Mouse (Mus musculus) retina, adult 2 months (tissue): Measurements from ENCODE around the gene Msh5.
"Not testable (repeated sequence)": the region's sequence is repeated elsewhere in the genome, so short reads cannot be mapped to it uniquely, and the experiment has no call there.

Experiments
- DNase-seq: peaks from one replicate; pipeline ENCODE4 v3.0.0-alpha.2; 2012; ENCODE audit warnings: low read depth, low spot score

Msh5 gene

GRCm38 (mm10) chr17:35048932-35049440 lies 2.4 kb upstream of the Msh5 start:
- DNase-seq = no peak

GRCm38 (mm10) chr17:35048149-35048931 lies 1.8 kb upstream of the Msh5 start:
- no peak for DNase-seq

- DNase-seq = no peak
Observed at GRCm38 (mm10) chr17:35047688-35048087, 1.1 kb upstream of the Msh5 start.

- no peak for DNase-seq
Observed at GRCm38 (mm10) chr17:35045807-35046680, 501 bp downstream of the Msh5 start.

- no peak for DNase-seq
Observed at GRCm38 (mm10) chr17:35044904-35045806, 1.4 kb downstream of the Msh5 start.

GRCm38 (mm10) chr17:35043794-35044193 lies 2.8 kb downstream of the Msh5 start:
- DNase-seq = no peak

GRCm38 (mm10) chr17:35039121-35039873 lies 7.2 kb downstream of the Msh5 start:
- DNase-seq = no peak

GRCm38 (mm10) chr17:35034896-35035295 lies 11.6 kb downstream of the Msh5 start:
- DNase-seq = no peak

- not testable (repeated sequence) for DNase-seq
Observed at GRCm38 (mm10) chr17:35033703-35034102, 12.8 kb downstream of the Msh5 start.

- no peak for DNase-seq
Observed at GRCm38 (mm10) chr17:35032323-35032870, 14.1 kb downstream of the Msh5 start.

GRCm38 (mm10) chr17:35031880-35032279 lies 14.7 kb downstream of the Msh5 start:
- no peak for DNase-seq

- DNase-seq = no peak
Observed at GRCm38 (mm10) chr17:35031272-35031671, 15.3 kb downstream of the Msh5 start.

- DNase-seq = no peak
Observed at GRCm38 (mm10) chr17:35029691-35030532, 16.6 kb downstream of the Msh5 start.

GRCm38 (mm10) chr17:35028315-35028714 lies 18.2 kb downstream of the Msh5 start:
- DNase-seq = no peak

GRCm38 (mm10) chr17:35027277-35028068 lies 19.1 kb downstream of the Msh5 start, which contains the start of gene Sapcd1:
Gene Sapcd1, minus strand, starts transcription at chr17:35028016.
- no peak for DNase-seq

- no peak for DNase-seq
Observed at GRCm38 (mm10) chr17:35026206-35026605, 20.3 kb downstream of the Msh5 start.

- DNase-seq = no peak
Observed at GRCm38 (mm10) chr17:35024691-35025488, 21.7 kb downstream of the Msh5 start.

- no peak for DNase-seq
Observed at GRCm38 (mm10) chr17:35024261-35024660, 22.3 kb downstream of the Msh5 start.
